Mouse (Mus musculus) stomach, embryonic 16.5 days (tissue): ENCODE data around the gene Nat8f1. TPM values are rescaled to one million over a fixed set of nuclear protein-coding genes. Genes with fewer than 3 reads are reported as not detected.
"Not testable (repeated sequence)": the region's sequence is repeated elsewhere in the genome, so short reads cannot be mapped to it uniquely, and the experiment has no call there.

Source experiments
- ATAC-seq: fragments of 200-750 bp; cut with Nextera tagmentation; 2 replicates; pipeline ENCODE4 v1.8.0; 2017; ENCODE audit warnings: moderate number of reproducible peaks, moderate TSS enrichment; ENCODE audit not compliant: insufficient read depth, low FRiP score
- H3K27ac ChIP-seq: fragments of 300-500 bp; sonication (generic); 2 replicates; pipeline ENCODE4 v1.5.1; 2014; ENCODE audit warnings: low read length
- H3K27me3 ChIP-seq: fragments of 300-500 bp; sonication (generic); 2 replicates; pipeline ENCODE4 v1.6.1; 2014; ENCODE audit warnings: low read length, control low read depth, mixed read lengths; ENCODE audit not compliant: control insufficient read depth, insufficient read depth
- H3K36me3 ChIP-seq: fragments of 300-500 bp; sonication (generic); 2 replicates; pipeline ENCODE4 v1.6.1; 2014; ENCODE audit warnings: low read length; ENCODE audit not compliant: control insufficient read depth, insufficient read depth
- H3K4me1 ChIP-seq: fragments of 300-500 bp; sonication (generic); 2 replicates; pipeline ENCODE4 v1.6.1; 2014; ENCODE audit warnings: low read length, control low read depth, mixed read lengths; ENCODE audit not compliant: control insufficient read depth, insufficient read depth
- H3K4me2 ChIP-seq: fragments of 300-500 bp; sonication (generic); 2 replicates; pipeline ENCODE4 v1.6.1; 2014; ENCODE audit warnings: low read depth, low read length, mixed read lengths
- H3K4me3 ChIP-seq: fragments of 300-500 bp; sonication (generic); replicated peaks from 2 replicates; pipeline ENCODE4 v1.5.1; 2014; ENCODE audit warnings: mild to moderate bottlenecking, low read length
- H3K9ac ChIP-seq: fragments of 300-500 bp; sonication (generic); 2 replicates; pipeline ENCODE4 v1.6.1; 2014; ENCODE audit warnings: low read length
- H3K9me3 ChIP-seq: fragments of 300-500 bp; sonication (generic); replicated peaks from 2 replicates; pipeline ENCODE4 v1.6.1; 2016; ENCODE audit warnings: low read length, control low read depth; ENCODE audit not compliant: control insufficient read depth
- WGBS: fragments of 180-500 bp; shearing (Covaris S2); extraction: QIAGEN DNeasy Blood & Tissue Kit; methylation state at CpG from one replicate; pipeline ENCODE4 v1.1.7; 2014; 5-methylcytosine and 5-hydroxymethylcytosine counted together
- polyA plus RNA-seq: library from polyadenylated mRNA; unstranded; fragments of >200 nt; fragmentation: Nextera tagmentation; extraction: Ambion mirVana; gene quantifications from 2 replicates; pipeline ENCODE4 v1.2.1, GENCODE M21; 2015

The Nat8f1 gene
- polyA plus RNA-seq, 1 experiment from 2014 or later, result 7.4 TPM

- ATAC-seq, result no peak
- Histone ChIP-seq H3K4me3 (no peak within 1 kb of the TSS), H3K4me2 (no peak within 1 kb of the TSS), H3K27ac (no peak within 1 kb of the TSS), H3K9ac (no peak within 1 kb of the TSS), H3K27me3 (no peaks in the 10 kb centered on the region), H3K9me3 (no peaks in the 10 kb centered on the region), H3K36me3 (no peaks in the 10 kb centered on the region), H3K4me1 (peaks cover 12% of the 10 kb centered on the region)
- WGBS, result 70% methylated on average over 3 of the region's 3 CpGs
Measured at GRCm38 (mm10) chr6:85911587-85911986, 3.9 kb downstream of the Nat8f1 start, which contains the start of gene Tprkb. Gene Tprkb (plus strand): TSS chr6:85911865.

DNA sequence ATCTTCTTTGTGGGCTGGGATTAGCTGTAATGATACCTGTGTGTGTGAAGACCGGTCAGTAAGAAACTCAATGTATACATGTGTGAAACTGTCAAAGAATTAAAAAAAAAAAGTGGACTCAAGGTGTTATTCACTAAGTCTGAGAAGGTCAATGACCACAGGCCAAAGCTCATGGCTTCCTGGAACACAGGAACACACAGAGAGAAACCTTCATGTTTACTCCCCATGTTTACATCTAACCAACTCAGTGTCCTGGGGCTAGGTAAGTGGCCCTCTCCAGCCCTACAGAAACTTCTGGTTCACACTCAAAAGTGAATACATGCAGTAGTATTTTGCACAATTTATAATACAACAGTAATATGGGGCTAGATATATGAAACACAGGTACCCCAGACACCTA is 5.8 kb downstream of the Nat8f1 start:
- no peak overlapping the region for H3K4me3 ChIP-seq
- 97% methylated on average over 1 of the region's 1 CpGs for WGBS

GRCm38 (mm10) chr6:85908341-85908740 is 7.1 kb downstream of the Nat8f1 start:
- Histone ChIP-seq H3K4me2 (no peak overlapping the region), H3K4me3 (no peak overlapping the region), H3K27me3 (no peaks in the 10 kb centered on the region), H3K4me1 (no peaks in the 10 kb centered on the region), H3K27ac (no peak overlapping the region), H3K36me3 (no peaks in the 10 kb centered on the region), H3K9ac (no peak overlapping the region), H3K9me3 (no peaks in the 10 kb centered on the region)
- ATAC-seq, result no peak
- 61% methylated on average over 3 of the region's 3 CpGs for WGBS

More for the DNA sequence above, 5.8 kb downstream of the Nat8f1 start:
- Histone ChIP-seq H3K4me2 (no peak overlapping the region), H3K27me3 (no peaks in the 10 kb centered on the region), H3K9me3 (no peaks in the 10 kb centered on the region), H3K4me1 (0 out of 2 replicates have a peak, but pooled peaks cover 3% of the 10 kb centered on the region), H3K27ac (no peak overlapping the region), H3K9ac (no peak overlapping the region), H3K36me3 (no peaks in the 10 kb centered on the region)
- ATAC-seq, result no peak

DNA sequence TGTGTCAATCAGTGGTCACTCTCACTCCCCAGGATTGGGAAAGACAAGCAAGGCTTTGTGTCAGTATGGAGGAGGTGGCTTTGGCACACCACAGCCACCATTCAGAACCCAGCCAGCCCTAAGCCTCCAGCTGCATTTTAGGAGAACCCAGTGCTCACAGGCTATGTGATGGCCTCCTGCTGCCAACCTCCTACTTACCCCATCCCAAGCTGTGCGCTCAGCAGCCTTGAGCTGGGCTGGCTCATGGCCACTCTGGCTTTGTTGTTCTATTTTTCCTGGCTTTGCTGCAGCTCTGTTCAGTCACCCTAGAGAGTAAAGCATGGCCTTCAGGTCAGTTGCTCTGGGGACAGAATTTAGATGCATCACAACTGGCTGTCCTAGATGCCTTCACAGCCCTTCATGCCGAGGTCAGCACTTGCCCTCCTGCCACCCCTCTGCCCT is 8.6 kb downstream of the Nat8f1 start:
- ATAC-seq, result peak; percentile 21; the same call in 1 of the 2 replicates

DNA sequence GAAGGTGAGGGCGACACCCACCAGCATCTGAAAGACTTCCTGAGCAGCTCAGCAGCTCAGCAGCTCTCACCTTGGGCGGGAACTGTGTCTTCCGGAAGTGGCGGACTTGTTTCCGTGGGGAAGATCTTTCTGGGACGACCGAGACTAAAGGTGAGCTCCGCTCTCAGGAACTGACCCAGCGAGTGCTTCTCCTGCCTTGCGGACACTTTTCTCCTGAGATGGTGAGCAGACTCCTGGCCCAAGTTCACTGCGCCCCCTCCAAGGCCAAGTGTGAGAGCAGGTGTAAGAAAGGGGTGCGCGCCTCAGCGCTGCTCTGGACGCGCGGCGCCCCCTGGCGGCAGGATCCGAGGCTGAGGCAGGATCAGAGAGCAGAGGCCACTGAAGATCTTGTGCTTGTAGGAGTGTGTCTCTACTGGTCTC is 10.8 kb downstream of the Nat8f1 start, which contains the start of gene Nat8f4:
TSS of gene Nat8f4 (minus strand) at position 243 of the 420 bp plus-strand sequence.
- H3K27me3 ChIP-seq, H3K9me3 ChIP-seq, H3K36me3 ChIP-seq, H3K4me1 ChIP-seq, H3K27ac ChIP-seq, H3K9ac ChIP-seq: not testable (repeated sequence)
- 10% methylated on average over 20 of the region's 20 CpGs for WGBS
- peak within 1 kb of the TSS; percentile 19; the same call in 1 of the 2 replicates for H3K4me2 ChIP-seq
- peak within 1 kb of the TSS; percentile 36 for H3K4me3 ChIP-seq
- ATAC-seq, result peak; percentile 62; the same call in 1 of the 2 replicates

More for the DNA sequence above, 8.6 kb downstream of the Nat8f1 start:
- H3K4me1 ChIP-seq, H3K9me3 ChIP-seq, H3K4me3 ChIP-seq, H3K36me3 ChIP-seq, H3K9ac ChIP-seq, H3K27ac ChIP-seq, H3K4me2 ChIP-seq, H3K27me3 ChIP-seq: not testable (repeated sequence)
- 69% methylated on average over 2 of the region's 2 CpGs for WGBS

DNA sequence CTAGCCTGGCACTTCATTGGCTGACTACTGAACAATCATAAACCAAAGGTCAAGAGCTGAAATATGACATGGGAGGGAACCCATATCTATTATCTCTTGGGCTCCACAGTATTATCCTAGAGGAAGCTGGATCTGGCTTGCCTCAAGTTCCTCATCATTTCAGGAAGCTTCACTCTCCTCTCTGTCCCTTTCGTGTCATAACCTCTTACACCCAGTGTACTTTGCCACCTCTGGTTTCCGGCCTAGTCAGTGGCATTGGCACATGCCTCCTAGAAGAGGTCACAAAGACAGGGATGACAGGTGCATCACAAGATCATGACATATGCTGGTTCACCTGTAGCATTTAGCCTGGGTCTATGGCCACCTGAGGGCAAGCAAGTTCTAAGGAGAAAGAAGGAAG is 13.2 kb downstream of the Nat8f1 start:
- Histone ChIP-seq H3K27me3 (no peaks in the 10 kb centered on the region), H3K9ac (no peak overlapping the region), H3K4me3 (no peak overlapping the region), H3K36me3 (no peaks in the 10 kb centered on the region), H3K4me1 (no peaks in the 10 kb centered on the region), H3K27ac (no peak overlapping the region), H3K9me3 (no peaks in the 10 kb centered on the region), H3K4me2 (no peak overlapping the region)
- no peak for ATAC-seq
- 82% methylated on average over 2 of the region's 2 CpGs for WGBS

GRCm38 (mm10) chr6:85898596-85899475 is 16.7 kb downstream of the Nat8f1 start:
- H3K4me1 ChIP-seq, H3K4me3 ChIP-seq, H3K27ac ChIP-seq, H3K4me2 ChIP-seq, H3K9me3 ChIP-seq, H3K27me3 ChIP-seq, ATAC-seq, H3K9ac ChIP-seq, H3K36me3 ChIP-seq: not testable (repeated sequence)
- WGBS, result 75% methylated on average over 6 of the region's 8 CpGs

DNA sequence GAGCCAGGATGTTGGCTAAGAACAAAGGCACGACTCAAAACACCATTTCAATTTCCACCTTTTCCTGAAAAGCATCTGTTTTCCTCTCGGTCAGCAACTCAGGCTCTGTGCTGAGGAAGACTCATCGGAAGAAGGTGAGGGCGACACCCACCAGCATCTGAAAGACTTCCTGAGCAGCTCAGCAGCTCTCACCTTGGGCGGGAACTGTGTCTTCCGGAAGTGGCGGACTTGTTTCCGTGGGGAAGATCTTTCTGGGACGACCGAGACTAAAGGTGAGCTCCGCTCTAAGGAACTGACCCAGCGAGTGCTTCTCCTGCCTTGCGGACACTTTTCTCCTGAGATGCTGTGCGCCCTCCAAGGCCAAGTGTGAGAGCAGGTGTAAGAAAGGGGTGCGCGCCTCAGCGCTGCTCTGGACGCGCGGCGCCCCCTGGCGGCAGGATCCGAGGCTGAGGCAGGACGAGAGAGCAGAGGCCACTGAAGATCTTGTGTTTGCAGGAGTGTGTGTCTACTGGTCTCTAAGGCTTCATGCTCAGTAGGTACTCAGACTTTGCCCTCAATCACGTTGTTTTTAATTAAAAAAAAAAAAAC is 20.3 kb downstream of the Nat8f1 start:
- not testable (repeated sequence) for H3K9me3 ChIP-seq, ATAC-seq, H3K27me3 ChIP-seq, H3K4me2 ChIP-seq, H3K9ac ChIP-seq, H3K27ac ChIP-seq, H3K4me1 ChIP-seq, H3K36me3 ChIP-seq, H3K4me3 ChIP-seq
- 74% methylated on average over 25 of the region's 25 CpGs for WGBS

- WGBS, result 84% methylated on average over 2 of the region's 2 CpGs
- H3K4me3 ChIP-seq, result no peak overlapping the region
- H3K9me3 ChIP-seq, result peaks cover 1% of the 10 kb centered on the region
- no peaks in the 10 kb centered on the region for H3K36me3 ChIP-seq
- no peak for ATAC-seq
- H3K27ac ChIP-seq, result no peak overlapping the region
- H3K9ac ChIP-seq, result no peak overlapping the region
- no peaks in the 10 kb centered on the region for H3K4me1 ChIP-seq
- H3K4me2 ChIP-seq, result no peak overlapping the region
- H3K27me3 ChIP-seq, result no peaks in the 10 kb centered on the region
Measured at GRCm38 (mm10) chr6:85888961-85889360, 26.5 kb downstream of the Nat8f1 start.
